Mouse (Mus musculus): ENCODE measurements around the gene Plcl2.

Plcl2 gene

DNA sequence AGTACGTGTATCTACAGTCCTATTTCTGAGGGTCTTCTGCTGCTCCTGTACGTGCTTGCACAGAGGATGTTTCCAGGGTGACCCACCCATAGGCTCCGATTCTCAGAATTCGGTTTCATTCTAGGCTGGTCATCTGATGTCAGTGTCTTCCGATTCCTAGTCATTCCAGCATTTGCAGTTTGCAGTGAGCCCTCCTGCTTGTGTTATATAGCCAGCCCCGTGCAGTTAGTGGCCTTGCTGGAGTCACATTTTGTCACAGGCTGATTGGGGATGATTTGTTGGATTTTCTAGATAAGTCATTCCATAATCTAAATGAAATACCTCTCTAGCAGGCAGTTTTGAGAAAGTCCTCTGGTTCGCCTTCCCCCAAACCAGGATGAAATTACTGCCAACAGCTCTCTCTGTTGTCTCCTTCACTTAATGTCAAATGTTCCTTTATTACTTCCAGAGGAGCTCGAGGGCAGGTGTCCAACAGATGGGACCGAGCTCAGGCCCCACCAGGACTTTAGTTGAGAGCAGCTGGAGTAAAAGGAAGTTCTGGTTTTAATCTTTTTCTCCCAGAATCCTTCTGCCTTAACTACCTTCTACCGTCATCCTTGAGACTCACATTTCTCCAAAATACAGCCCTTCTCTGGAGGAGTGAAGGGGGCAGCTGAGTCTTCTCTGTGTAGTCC is 13.8 kb upstream of the Plcl2 start:
- CTCF ChIA-PET, result no interaction called here
- POLR2A ChIA-PET, result no interaction called here

- CTCF ChIA-PET, result no interaction called here
- POLR2A ChIA-PET, result no interaction called here
These were observed 11.0 kb upstream of the Plcl2 start for GRCm38 (mm10) chr17:50498062-50498697.

GRCm38 (mm10) chr17:50499091-50499790 is 10.0 kb upstream of the Plcl2 start:
- CTCF ChIA-PET, result no interaction called here

GRCm38 (mm10) chr17:50500806-50501205 is 8.4 kb upstream of the Plcl2 start:
- ChIA-PET CTCF (interaction anchor here in 1 of 4 experiments (0.6 kb wide), 1 partner anchor 231 kb away, joined by 7 read pairs; no protein-coding TSS in a partner anchor), POLR2A (interaction anchor here in 1 of 4 experiments (0.6 kb wide), 2 partner anchors 312 to 369 kb away, joined by 3 read pairs; no protein-coding TSS in a partner anchor)

More at GRCm38 (mm10) chr17:50499091-50499790, 10.0 kb upstream of the Plcl2 start:
- POLR2A ChIA-PET, result interaction anchor here in 1 of 4 experiments (1.1 kb wide), 1 partner anchor 9 kb away, joined by 3 read pairs; no protein-coding TSS in a partner anchor

- CTCF ChIA-PET, result no interaction called here
- POLR2A ChIA-PET, result interaction anchor here in 2 of 4 experiments (0.7 to 1.3 kb wide), 3 partner anchors 11 to 76 kb away, joined by 3 to 5 read pairs (median 3); no protein-coding TSS in a partner anchor
These were observed 6.1 kb upstream of the Plcl2 start for GRCm38 (mm10) chr17:50503075-50503474.

DNA sequence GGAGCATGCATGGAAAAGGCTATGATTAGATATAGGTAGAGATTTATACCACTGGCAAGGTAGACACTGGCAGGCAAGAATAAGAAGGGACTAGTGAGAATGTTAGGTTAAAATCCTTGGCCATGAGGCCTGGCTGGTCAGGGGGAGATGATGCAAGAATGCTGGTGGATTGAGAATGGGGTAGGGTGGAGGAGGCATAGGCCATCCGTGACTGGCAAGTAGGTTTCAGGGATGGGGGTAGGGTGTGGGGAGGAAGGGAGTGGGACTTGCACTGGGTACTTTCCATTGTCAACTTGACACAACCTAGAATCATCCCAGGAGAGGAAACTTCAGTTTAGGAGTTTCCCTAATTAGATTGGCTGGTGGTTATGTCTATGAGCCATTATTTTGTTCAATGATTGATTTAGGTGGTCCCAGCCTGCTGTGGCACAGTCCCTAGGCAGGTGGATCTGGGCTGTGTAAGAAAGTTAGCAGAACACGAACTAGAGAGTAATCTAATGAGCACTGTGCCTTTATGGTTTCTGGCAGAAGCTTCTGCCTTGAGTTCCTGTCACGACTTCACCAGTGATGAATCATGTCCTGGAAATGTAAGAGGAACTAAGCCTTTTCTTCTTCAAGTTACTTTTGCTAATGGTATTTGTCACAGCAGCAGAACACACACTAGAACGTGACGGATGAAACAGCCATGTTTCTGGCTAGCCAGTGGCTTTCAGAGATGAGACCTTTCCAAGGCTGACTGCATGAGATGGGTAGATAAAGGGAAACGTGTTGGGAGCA is 4.9 kb upstream of the Plcl2 start:
- POLR2A ChIA-PET, result no interaction called here
- CTCF ChIA-PET, result no interaction called here

DNA sequence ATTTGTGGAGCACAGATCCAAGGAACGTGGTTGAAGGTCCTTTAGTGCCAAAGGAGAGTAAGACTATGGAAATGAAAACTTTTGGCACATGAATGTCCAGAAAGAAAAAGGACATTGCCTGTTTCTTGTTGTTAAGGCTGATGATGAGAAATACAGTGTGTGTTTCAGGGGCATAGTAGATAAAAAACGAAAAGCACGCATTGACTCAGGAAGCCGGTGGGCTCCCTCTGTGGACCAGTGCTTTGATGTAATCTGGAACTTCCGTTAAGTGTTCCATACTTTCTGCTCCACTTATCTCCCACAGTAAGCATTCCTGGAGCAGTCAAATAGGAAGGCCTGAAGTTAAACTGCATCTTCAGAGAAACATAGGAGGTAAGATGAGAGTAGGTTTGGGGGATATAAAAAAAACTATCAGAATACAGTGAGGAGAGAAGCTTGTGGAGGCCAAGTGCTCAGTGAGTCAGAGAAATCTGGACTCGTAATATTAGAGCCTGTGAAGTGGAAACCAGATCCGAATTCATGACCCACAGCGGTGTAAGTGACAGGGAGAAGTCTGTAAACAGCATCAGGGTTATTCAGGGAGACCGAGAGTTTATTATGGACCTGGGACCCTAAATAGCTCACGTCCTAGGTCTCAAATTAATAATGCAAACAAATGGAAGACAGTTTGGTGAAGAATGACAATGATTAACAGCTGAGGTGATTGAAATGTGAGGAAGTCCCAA is 3.1 kb upstream of the Plcl2 start:
- ChIA-PET POLR2A (no interaction called here), CTCF (no interaction called here)

DNA sequence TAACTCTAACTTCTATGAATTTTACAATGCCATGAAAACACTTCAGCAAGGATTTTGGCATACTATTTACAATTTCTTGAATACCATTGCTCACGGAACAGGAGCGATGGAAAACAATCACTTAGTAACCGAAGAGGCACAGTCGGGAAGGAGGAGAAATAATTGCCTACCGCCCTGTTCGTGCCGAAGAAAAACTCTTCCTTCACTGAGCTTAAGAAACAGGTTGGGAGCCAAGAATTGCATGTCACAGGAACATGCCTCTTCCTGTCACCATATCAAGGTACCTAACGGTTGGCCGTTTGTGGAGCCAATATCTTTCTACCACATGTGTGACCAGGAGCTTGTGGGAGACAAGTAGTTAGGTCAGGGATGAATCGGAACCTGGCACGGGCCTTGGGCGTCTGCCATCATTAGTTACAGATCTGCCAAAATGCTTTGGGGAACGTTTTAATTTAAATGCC is 2.3 kb upstream of the Plcl2 start:
- CTCF ChIA-PET, result no interaction called here
- POLR2A ChIA-PET, result no interaction called here

DNA sequence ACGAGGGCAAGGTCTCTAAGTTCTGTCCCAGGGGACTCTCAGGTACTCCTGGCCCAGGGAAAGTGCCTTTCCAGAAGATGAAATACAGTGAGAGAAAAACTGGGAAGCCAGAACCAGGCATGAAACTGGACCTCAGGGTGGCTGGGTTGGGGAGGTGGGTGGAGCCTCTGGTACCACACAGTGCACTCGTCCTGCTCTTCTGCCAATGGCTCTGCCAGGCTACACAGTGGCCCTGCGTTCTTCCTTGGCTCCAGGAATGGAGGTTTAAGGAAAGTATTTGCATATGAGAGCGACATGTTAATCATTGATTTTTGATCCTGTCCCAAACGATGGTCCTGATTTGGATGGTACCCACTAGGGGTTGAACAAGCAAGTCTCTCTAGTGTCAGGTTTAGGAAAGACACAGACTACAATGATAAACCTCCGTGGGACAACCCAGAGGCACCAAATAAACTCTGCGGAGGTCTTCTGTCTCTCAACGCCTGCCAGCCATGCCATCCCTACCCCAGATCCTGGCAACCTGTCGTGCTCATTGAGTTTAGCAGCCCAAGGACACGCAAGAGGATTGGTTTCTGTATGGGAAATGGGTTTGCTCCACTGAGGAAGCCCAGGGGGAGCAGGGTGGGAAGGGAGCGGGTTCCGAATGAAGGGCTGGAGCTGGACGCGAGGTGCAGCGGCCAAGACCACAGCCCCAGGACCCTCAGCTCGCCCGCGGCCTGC is 988 bp upstream of the Plcl2 start:
- ChIA-PET POLR2A (interaction anchor here in 2 of 4 experiments (0.6 to 1.2 kb wide), 6 partner anchors 9 to 160 kb away, joined by 3 to 6 read pairs (median 3); no protein-coding TSS in a partner anchor), CTCF (interaction anchor here in 3 of 4 experiments (0.6 to 1.3 kb wide), 5 partner anchors 16 to 1344 kb away, joined by 3 to 8 read pairs (median 6); no protein-coding TSS in a partner anchor)

- CTCF ChIA-PET, result interaction anchor here (0.6 to 1.3 kb wide), 4 partner anchors 16 to 169 kb away, joined by 3 to 6 read pairs (median 5); no protein-coding TSS in a partner anchor
- POLR2A ChIA-PET, result interaction anchor here in 3 of 4 experiments (0.6 to 1.2 kb wide), 7 partner anchors 9 to 160 kb away, joined by 3 to 6 read pairs (median 3); no protein-coding TSS in a partner anchor
These were observed 390 bp upstream of the Plcl2 start for GRCm38 (mm10) chr17:50508775-50509250.

DNA sequence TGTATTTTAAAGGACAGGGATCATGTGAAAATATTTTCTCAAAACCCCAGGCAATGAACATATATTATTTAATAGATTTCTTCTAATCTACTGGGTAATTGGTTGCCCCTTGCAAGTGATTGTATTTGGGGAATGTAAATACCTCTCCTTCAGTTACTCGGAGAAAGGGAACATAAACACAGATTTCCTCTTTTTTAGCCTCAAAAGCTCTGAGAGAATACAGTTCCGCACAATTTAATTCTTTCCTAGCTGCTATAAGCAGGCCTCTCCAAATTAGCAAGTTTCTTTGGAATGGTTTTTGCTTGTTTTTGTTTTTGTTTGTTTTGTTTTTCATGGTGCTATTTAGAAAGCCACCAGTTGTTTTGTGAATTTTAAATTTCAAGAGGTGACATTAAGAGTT is 1.1 kb downstream of the Plcl2 start:
- POLR2A ChIA-PET, result interaction anchor here in 1 of 4 experiments (1.3 kb wide), 1 partner anchor 82 kb away, joined by 4 read pairs; no protein-coding TSS in a partner anchor
- CTCF ChIA-PET, result interaction anchor here in 1 of 4 experiments (0.7 kb wide), 1 partner anchor 45 kb away, joined by 3 read pairs; no protein-coding TSS in a partner anchor

DNA sequence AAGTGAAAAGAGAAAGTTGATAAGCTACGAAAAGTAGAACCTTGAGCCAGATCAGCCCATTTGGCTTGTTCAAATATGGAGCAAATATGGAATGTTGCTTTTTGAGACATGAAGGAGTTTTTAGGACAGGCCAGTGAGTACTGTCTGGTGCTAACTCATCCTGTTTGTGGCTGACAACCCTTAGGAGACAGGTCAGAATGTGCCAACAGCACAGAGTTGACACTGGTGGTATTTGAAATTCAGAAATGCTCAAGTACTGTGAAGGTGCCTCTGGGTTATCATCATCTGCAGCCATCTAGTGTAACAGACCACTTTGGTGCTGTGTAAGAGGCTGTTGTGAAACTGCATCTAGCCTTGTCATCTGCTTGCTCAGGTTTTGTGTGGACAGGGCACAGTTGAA is 1.5 kb downstream of the Plcl2 start:
- ChIA-PET CTCF (no interaction called here), POLR2A (interaction anchor here in 1 of 4 experiments (1.3 kb wide), 1 partner anchor 82 kb away, joined by 4 read pairs; no protein-coding TSS in a partner anchor)

- ChIA-PET CTCF (no interaction called here), POLR2A (no interaction called here)
These were observed 3.0 kb downstream of the Plcl2 start for GRCm38 (mm10) chr17:50512222-50512621.

DNA sequence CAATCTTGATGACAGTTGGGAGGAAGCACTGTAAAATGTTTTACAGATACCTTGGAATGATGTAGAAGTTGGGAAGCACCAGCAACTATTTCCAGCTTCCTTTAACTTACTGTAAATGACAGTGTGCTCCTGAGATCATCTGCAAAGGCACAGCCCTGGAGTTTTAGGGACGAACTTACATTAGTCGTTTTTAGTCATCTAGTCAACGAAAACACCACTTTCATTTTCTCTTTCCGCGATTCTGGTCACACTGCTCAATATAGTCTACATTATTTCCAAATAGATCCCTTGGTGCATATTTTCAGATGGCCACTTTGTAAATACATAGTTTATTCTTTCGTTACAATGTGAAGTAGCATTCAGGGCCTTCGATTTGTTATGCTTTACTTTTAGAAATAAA is 3.6 kb downstream of the Plcl2 start:
- ChIA-PET POLR2A (no interaction called here), CTCF (no interaction called here)

GRCm38 (mm10) chr17:50513376-50513775 is 4.2 kb downstream of the Plcl2 start:
- POLR2A ChIA-PET, result interaction anchor here in 1 of 4 experiments (0.8 kb wide), 1 partner anchor 10 kb away, joined by 3 read pairs; no protein-coding TSS in a partner anchor
- CTCF ChIA-PET, result no interaction called here

DNA sequence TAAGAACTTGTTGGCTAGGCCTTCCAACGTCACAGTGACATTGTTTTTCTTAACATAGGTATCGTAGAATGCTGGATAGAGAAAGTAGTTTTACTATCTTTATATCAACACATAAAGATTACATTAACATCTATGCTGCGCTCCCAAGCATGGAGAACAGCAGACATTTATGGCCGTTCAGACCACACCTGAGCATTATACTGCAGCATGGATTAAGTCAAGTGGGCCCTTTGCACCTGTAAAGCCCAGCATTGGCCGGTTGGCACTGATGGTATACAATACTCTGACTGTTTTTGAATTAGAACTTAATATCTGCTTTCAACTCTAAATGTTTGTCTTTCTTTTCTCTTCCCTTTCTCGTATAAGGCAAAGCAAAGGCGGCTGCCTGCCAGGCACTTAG is 4.8 kb downstream of the Plcl2 start:
- ChIA-PET POLR2A (interaction anchor here in 1 of 4 experiments (0.8 kb wide), 1 partner anchor 11 kb away, joined by 3 read pairs; no protein-coding TSS in a partner anchor), CTCF (interaction anchor here in 2 of 4 experiments (0.5 to 0.6 kb wide), 2 partner anchors 7 to 1045 kb away, joined by 3 to 9 read pairs; no protein-coding TSS in a partner anchor)

DNA sequence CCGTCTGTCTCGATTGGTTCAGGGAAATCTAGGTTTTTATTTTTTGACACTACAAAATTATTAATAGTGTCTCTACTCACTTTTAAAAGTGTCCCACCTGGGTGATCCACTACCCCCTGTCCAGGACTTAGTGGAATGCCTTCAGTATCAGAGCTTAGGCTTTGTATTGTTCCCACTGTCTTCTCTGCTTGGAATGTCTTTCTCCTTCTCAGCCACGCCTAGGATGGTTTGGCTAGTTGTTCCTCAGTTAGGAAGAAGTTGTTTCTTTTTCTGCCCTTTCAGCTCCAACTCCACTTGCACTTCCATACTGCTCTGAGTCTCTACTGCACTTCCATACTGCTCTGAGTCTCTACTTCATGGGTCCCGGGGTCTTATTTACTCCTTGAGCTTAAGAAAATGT is 6.7 kb downstream of the Plcl2 start:
- POLR2A ChIA-PET, result no interaction called here
- CTCF ChIA-PET, result no interaction called here

All from embryonic stem cell, embryonic (primary cell).